Mouse (Mus musculus): Measurements from ENCODE around the gene Gm128. TPM values are rescaled to one million over a fixed set of nuclear protein-coding genes. Genes with fewer than 3 reads are reported as not detected.

Gm128 gene
- polyA plus RNA-seq, 1 experiment from 2014 or later: not detected

GRCm38 (mm10) chr3:95284062-95284461, 42.7 kb upstream of the Gm128 start:
- ATAC-seq (ENCODE audit: low FRiP score) (no peak), DNase-seq (ENCODE audit: low spot score) (no peak)
- H3K4me2 ChIP-seq (replicated peaks; ENCODE audit: low read depth, low read length): peak overlapping the region; percentile 40
- no peak overlapping the region for H3K27ac ChIP-seq (ENCODE audit: low read depth, low read length)
- H3K9ac ChIP-seq (ENCODE audit: low read depth, low read length): no peak overlapping the region; the same call in 1 of the 2 replicates
- no peaks in the 10 kb centered on the region for H3K9me3 ChIP-seq (ENCODE audit: control insufficient read depth, low read length)
- no peaks in the 10 kb centered on the region for H3K36me3 ChIP-seq (ENCODE audit: control insufficient read depth, insufficient read depth, low read length)
- no peaks in the 10 kb centered on the region; the same call in 1 of the 2 replicates for H3K4me1 ChIP-seq (replicated peaks; ENCODE audit: control insufficient read depth, insufficient read depth, low read length)
- H3K4me3 ChIP-seq (ENCODE audit: low read depth, low read length): peak overlapping the region; percentile 75
- 17% methylated on average over 1 of the region's 1 CpGs for WGBS
- H3K27me3 ChIP-seq (ENCODE audit: control insufficient read depth, insufficient read depth, low read length): no peaks in the 10 kb centered on the region

- 2% methylated on average over 7 of the region's 7 CpGs for WGBS
- no peaks in the 10 kb centered on the region for H3K27me3 ChIP-seq (ENCODE audit: control insufficient read depth, insufficient read depth, low read length)
- peak overlapping the region; percentile 75 for H3K4me3 ChIP-seq (ENCODE audit: low read depth, low read length)
- H3K36me3 ChIP-seq (ENCODE audit: control insufficient read depth, insufficient read depth, low read length): no peaks in the 10 kb centered on the region
- H3K4me2 ChIP-seq (replicated peaks; ENCODE audit: low read depth, low read length): peak overlapping the region; percentile 40
- peak overlapping the region; percentile 90 for H3K27ac ChIP-seq (ENCODE audit: low read depth, low read length)
- H3K9me3 ChIP-seq (ENCODE audit: control insufficient read depth, low read length): no peaks in the 10 kb centered on the region
- ATAC-seq (ENCODE audit: low FRiP score) (no peak), DNase-seq (ENCODE audit: low spot score) (no peak)
- H3K9ac ChIP-seq (ENCODE audit: low read depth, low read length): peak overlapping the region; percentile 77
- H3K4me1 ChIP-seq (replicated peaks; ENCODE audit: control insufficient read depth, insufficient read depth, low read length): no peaks in the 10 kb centered on the region; the same call in 1 of the 2 replicates
These were observed 42.2 kb upstream of the Gm128 start for GRCm38 (mm10) chr3:95283589-95283941.

- H3K4me3 ChIP-seq (ENCODE audit: low read depth, low read length): peak overlapping the region; percentile 75
- no peaks in the 10 kb centered on the region for H3K27me3 ChIP-seq (ENCODE audit: control insufficient read depth, insufficient read depth, low read length)
- peak overlapping the region; percentile 77 for H3K9ac ChIP-seq (ENCODE audit: low read depth, low read length)
- DNase-seq (ENCODE audit: low spot score) (peak; percentile 82), ATAC-seq (ENCODE audit: low FRiP score) (peak; percentile 74)
- peak overlapping the region; percentile 40 for H3K4me2 ChIP-seq (replicated peaks; ENCODE audit: low read depth, low read length)
- under 1% methylated on average over 49 of the region's 51 CpGs for WGBS
- no peaks in the 10 kb centered on the region for H3K9me3 ChIP-seq (ENCODE audit: control insufficient read depth, low read length)
- peak overlapping the region; percentile 90 for H3K27ac ChIP-seq (ENCODE audit: low read depth, low read length)
- no peaks in the 10 kb centered on the region; the same call in 1 of the 2 replicates for H3K4me1 ChIP-seq (replicated peaks; ENCODE audit: control insufficient read depth, insufficient read depth, low read length)
- no peaks in the 10 kb centered on the region for H3K36me3 ChIP-seq (ENCODE audit: control insufficient read depth, insufficient read depth, low read length)
These were observed 41.6 kb upstream of the Gm128 start for GRCm38 (mm10) chr3:95282865-95283588.

GRCm38 (mm10) chr3:95282381-95282864, 41.0 kb upstream of the Gm128 start:
- Histone ChIP-seq H3K27me3 (ENCODE audit: control insufficient read depth, insufficient read depth, low read length) (no peaks in the 10 kb centered on the region), H3K4me3 (ENCODE audit: low read depth, low read length) (peak overlapping the region; percentile 75), H3K9ac (ENCODE audit: low read depth, low read length) (peak overlapping the region; percentile 77), H3K4me2 (replicated peaks; ENCODE audit: low read depth, low read length) (peak overlapping the region; percentile 40), H3K9me3 (ENCODE audit: control insufficient read depth, low read length) (no peaks in the 10 kb centered on the region), H3K27ac (ENCODE audit: low read depth, low read length) (peak overlapping the region; percentile 90), H3K4me1 (replicated peaks; ENCODE audit: control insufficient read depth, insufficient read depth, low read length) (no peaks in the 10 kb centered on the region; the same call in 1 of the 2 replicates), H3K36me3 (ENCODE audit: control insufficient read depth, insufficient read depth, low read length) (no peaks in the 10 kb centered on the region)
- WGBS: under 1% methylated on average over 11 of the region's 11 CpGs
- DNase-seq (ENCODE audit: low spot score) (peak; percentile 54), ATAC-seq (ENCODE audit: low FRiP score) (peak; percentile 8; the same call in 1 of the 2 replicates)

GRCm38 (mm10) chr3:95281216-95282126, 40.1 kb upstream of the Gm128 start, which contains the start of the genes Mindy1 and Prune1:
Mindy1 (plus strand) TSS chr3:95281345.
Prune1 (minus strand) TSS chr3:95282076.
- peak; percentile 91 for ATAC-seq (ENCODE audit: low FRiP score)
- DNase-seq (ENCODE audit: low spot score): peak; percentile 99
- Histone ChIP-seq H3K9me3 (ENCODE audit: control insufficient read depth, low read length) (no peaks in the 10 kb centered on the region), H3K4me1 (replicated peaks; ENCODE audit: control insufficient read depth, insufficient read depth, low read length) (no peaks in the 10 kb centered on the region; the same call in 1 of the 2 replicates), H3K9ac (ENCODE audit: low read depth, low read length) (peak within 1 kb of the TSS; percentile 77), H3K27me3 (ENCODE audit: control insufficient read depth, insufficient read depth, low read length) (no peaks in the 10 kb centered on the region), H3K36me3 (ENCODE audit: control insufficient read depth, insufficient read depth, low read length) (no peaks in the 10 kb centered on the region), H3K27ac (ENCODE audit: low read depth, low read length) (peak within 1 kb of the TSS; percentile 90), H3K4me2 (replicated peaks; ENCODE audit: low read depth, low read length) (peak within 1 kb of the TSS; percentile 40), H3K4me3 (ENCODE audit: low read depth, low read length) (peak within 1 kb of the TSS; percentile 75)
- under 1% methylated on average over 52 of the region's 53 CpGs for WGBS

- WGBS: 31% methylated on average over 8 of the region's 8 CpGs
- H3K4me2 ChIP-seq (replicated peaks; ENCODE audit: low read depth, low read length): peak overlapping the region; percentile 40
- H3K36me3 ChIP-seq (ENCODE audit: control insufficient read depth, insufficient read depth, low read length): no peaks in the 10 kb centered on the region
- no peak overlapping the region for H3K27ac ChIP-seq (ENCODE audit: low read depth, low read length)
- no peak for ATAC-seq (ENCODE audit: low FRiP score)
- H3K4me1 ChIP-seq (replicated peaks; ENCODE audit: control insufficient read depth, insufficient read depth, low read length): no peaks in the 10 kb centered on the region; the same call in 1 of the 2 replicates
- no peaks in the 10 kb centered on the region for H3K27me3 ChIP-seq (ENCODE audit: control insufficient read depth, insufficient read depth, low read length)
- peak; percentile 40 for DNase-seq (ENCODE audit: low spot score)
- H3K9me3 ChIP-seq (ENCODE audit: control insufficient read depth, low read length): no peaks in the 10 kb centered on the region
- H3K4me3 ChIP-seq (ENCODE audit: low read depth, low read length): peak overlapping the region; percentile 75
- H3K9ac ChIP-seq (ENCODE audit: low read depth, low read length): peak overlapping the region; percentile 74
These were observed 39.3 kb upstream of the Gm128 start for GRCm38 (mm10) chr3:95280747-95281146.

GRCm38 (mm10) chr3:95277149-95277551, 35.8 kb upstream of the Gm128 start:
- Histone ChIP-seq H3K9me3 (ENCODE audit: control insufficient read depth, low read length) (no peaks in the 10 kb centered on the region), H3K4me1 (replicated peaks; ENCODE audit: control insufficient read depth, insufficient read depth, low read length) (no peaks in the 10 kb centered on the region), H3K4me3 (ENCODE audit: low read depth, low read length) (no peak overlapping the region), H3K4me2 (replicated peaks; ENCODE audit: low read depth, low read length) (no peak overlapping the region), H3K27ac (ENCODE audit: low read depth, low read length) (no peak overlapping the region), H3K27me3 (ENCODE audit: control insufficient read depth, insufficient read depth, low read length) (no peaks in the 10 kb centered on the region), H3K36me3 (ENCODE audit: control insufficient read depth, insufficient read depth, low read length) (no peaks in the 10 kb centered on the region), H3K9ac (ENCODE audit: low read depth, low read length) (no peak overlapping the region)
- ATAC-seq (ENCODE audit: low FRiP score) (no peak), DNase-seq (ENCODE audit: low spot score) (no peak)
- WGBS: 97% methylated on average over 1 of the region's 1 CpGs

- Histone ChIP-seq H3K27ac (ENCODE audit: low read depth, low read length) (no peak overlapping the region), H3K27me3 (ENCODE audit: control insufficient read depth, insufficient read depth, low read length) (no peaks in the 10 kb centered on the region), H3K4me2 (replicated peaks; ENCODE audit: low read depth, low read length) (no peak overlapping the region), H3K4me1 (replicated peaks; ENCODE audit: control insufficient read depth, insufficient read depth, low read length) (no peaks in the 10 kb centered on the region), H3K9ac (ENCODE audit: low read depth, low read length) (no peak overlapping the region), H3K9me3 (ENCODE audit: control insufficient read depth, low read length) (no peaks in the 10 kb centered on the region), H3K4me3 (ENCODE audit: low read depth, low read length) (no peak overlapping the region), H3K36me3 (ENCODE audit: control insufficient read depth, insufficient read depth, low read length) (no peaks in the 10 kb centered on the region)
- ATAC-seq (ENCODE audit: low FRiP score) (no peak), DNase-seq (ENCODE audit: low spot score) (no peak)
- WGBS: 78% methylated on average over 5 of the region's 5 CpGs
These were observed 35.1 kb upstream of the Gm128 start for GRCm38 (mm10) chr3:95276428-95276934.

Measured in hindbrain, embryonic 11.5 days (tissue).